Mouse (Mus musculus) heart, postnatal 36 days (tissue): ENCODE data around the gene 9130008F23Rik. TPM values are rescaled to one million over a fixed set of nuclear protein-coding genes. Genes with fewer than 3 reads are reported as not detected.

ENCODE experiments used
- DNase-seq, 2 experiments: peaks; one replicate each; pipeline ENCODE4 v3.0.0; 2021 to 2022
- intact Hi-C: fragments of 180-260 bp; cut with DNase I; formaldehyde crosslinking; loops from one replicate; pipeline ENCODE4 v1.15.1; 2025
- total RNA-seq, 2 experiments: library from RNA; stranded (reverse); gene quantifications; 2 replicates each; pipeline ENCODE4 v1.2.3; 2021

9130008F23Rik gene
- total RNA-seq, 2 experiments from 2014 or later: 0.30 to 0.53 TPM

GRCm38 (mm10) chr17:40831870-40832269 lies 48.5 kb downstream of the 9130008F23Rik start:
- intact Hi-C loops: no loop called here
- DNase-seq: no peak

Other genes starting within 250 kb of the 9130008F23Rik start
- not detected for gene Esp3, start 248.5 kb downstream of the 9130008F23Rik start, total RNA-seq
- not detected for gene Esp1, start 153.4 kb downstream of the 9130008F23Rik start, total RNA-seq
- not detected for gene Crisp2, start 73.6 kb downstream of the 9130008F23Rik start, total RNA-seq
- under 1 TPM; 0.22 to 0.89 TPM for gene Rhag, start 69.4 kb downstream of the 9130008F23Rik start, total RNA-seq
- gene Glyatl3, start 33.8 kb upstream of the 9130008F23Rik start, total RNA-seq: not detected
- 100 to 1,000 TPM; 146 to 162 TPM for gene Mut, start 54.1 kb upstream of the 9130008F23Rik start, total RNA-seq
- gene Cenpq, start 54.5 kb upstream of the 9130008F23Rik start, total RNA-seq: 1 to 10 TPM; 5.3 to 5.7 TPM